Mouse (Mus musculus) G1E (cell line): ENCODE results near the gene Mtor.

Experiments
- CTCF ChIP-seq: IDR thresholded peaks from 2 replicates; pipeline ENCODE4 v1.5.1; 2012; ENCODE audit warnings: low read depth, low read length, inconsistent platforms, mixed read lengths
- TAL1 ChIP-seq: conservative IDR thresholded peaks from 2 replicates; pipeline ENCODE4 v1.6.1; 2012; ENCODE audit warnings: low read depth, low read length, inconsistent platforms, mixed read lengths

- TF ChIP-seq CTCF (no peak), TAL1 (no peak)
These were observed 151.9 kb downstream of the Mtor start for GRCm38 (mm10) chr4:148600316-148600715.
